Mouse (Mus musculus) gastrocnemius, adult 2 months (tissue): ENCODE results near the gene Tmem163. TPM values are rescaled to one million over a fixed set of nuclear protein-coding genes. Genes with fewer than 3 reads are reported as not detected.

Source experiments
- DNase-seq: peaks from one replicate; pipeline ENCODE4 v3.0.0; 2022
- H3K27ac ChIP-seq: fragments of 200-600 bp; 2 replicates; pipeline ENCODE4 v1.8.1; 2022; ENCODE audit warnings: mild to moderate bottlenecking
- H3K4me3 ChIP-seq: fragments of 200-600 bp; 2 replicates; pipeline ENCODE4 v1.8.1; 2022; ENCODE audit warnings: mild to moderate bottlenecking, moderate library complexity
- CTCF ChIP-seq: fragments of 200-600 bp; IDR thresholded peaks from 2 replicates; pipeline ENCODE4 v1.8.1; 2022; ENCODE audit warnings: antibody characterized with exemption, mild to moderate bottlenecking, moderate library complexity
- intact Hi-C: fragments of 180-260 bp; cut with DNase I; formaldehyde crosslinking; loops from one replicate; pipeline ENCODE4 v1.15.1; 2025
- total RNA-seq, 2 experiments: library from RNA; stranded (reverse); gene quantifications; 2 replicates each; pipeline ENCODE4 v1.2.3; 2021

The Tmem163 gene
- total RNA-seq, 2 experiments from 2014 or later, result not detected

DNA sequence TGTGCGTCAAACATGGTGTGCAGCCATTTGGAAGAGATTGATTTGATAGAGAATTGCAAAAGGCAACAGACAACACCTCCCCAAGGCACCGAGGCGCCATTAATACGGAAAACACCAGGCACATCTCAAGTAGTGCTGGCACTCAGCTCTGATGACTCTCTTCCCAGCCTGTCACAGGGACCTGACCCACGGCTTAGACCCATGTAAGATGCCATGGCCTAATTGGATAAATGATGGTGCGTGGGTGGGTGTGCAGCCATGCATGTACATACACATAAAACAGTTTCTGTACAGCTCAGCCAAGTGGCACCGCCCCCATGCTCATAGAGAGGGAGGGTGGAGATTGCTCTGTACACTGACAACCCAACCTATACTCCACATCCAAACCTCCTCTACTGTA is 102.3 kb downstream of the Tmem163 start:
- Histone ChIP-seq H3K4me3 (no peak overlapping the region), H3K27ac (no peak overlapping the region)
- no peak for TF ChIP-seq CTCF
- intact Hi-C loops, result no loop called here
- DNase-seq, result no peak

DNA sequence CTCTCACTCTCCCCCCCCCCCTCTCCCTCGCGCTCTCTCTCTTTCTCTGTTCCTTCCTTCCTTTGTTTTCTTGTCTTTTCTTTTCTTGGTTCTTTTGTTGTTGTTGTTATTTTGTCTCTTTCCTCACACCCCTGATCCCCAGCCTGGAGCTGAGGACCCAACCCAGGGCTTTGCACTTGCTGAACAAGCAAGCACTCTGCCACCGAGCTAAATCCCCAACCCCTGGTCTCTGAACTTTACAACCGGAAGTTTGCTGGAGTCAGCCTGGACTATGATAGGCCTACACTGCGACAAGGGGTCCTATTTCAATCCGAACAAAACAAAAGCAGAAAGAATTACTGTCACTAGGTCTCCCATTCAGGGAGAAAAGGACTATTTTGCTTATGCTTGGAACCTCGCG is 102.8 kb downstream of the Tmem163 start:
- Histone ChIP-seq H3K27ac (no peak overlapping the region), H3K4me3 (no peak overlapping the region)
- intact Hi-C loops, result no loop called here
- no peak for TF ChIP-seq CTCF
- DNase-seq, result no peak

DNA sequence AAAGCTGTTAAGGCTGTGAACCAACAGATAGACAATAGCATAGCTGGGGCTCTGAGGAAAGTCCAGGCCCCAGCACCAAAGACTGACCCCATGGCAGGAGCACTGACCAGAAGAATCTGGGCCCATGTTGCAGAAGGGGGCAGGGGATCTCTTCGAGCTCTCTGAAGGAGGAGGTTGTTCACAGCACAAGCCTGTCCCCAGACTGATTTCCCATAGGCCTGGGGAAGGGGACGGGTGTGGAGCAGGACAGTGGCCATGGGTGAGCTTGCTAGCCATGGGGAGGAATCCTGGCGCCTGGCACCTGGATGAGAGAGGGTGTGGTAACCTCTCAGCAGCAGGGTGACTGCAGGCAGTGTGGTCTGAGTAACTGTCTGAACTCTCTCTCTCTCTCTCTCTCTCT is 103.2 kb downstream of the Tmem163 start:
- no peak for DNase-seq
- intact Hi-C loops, result no loop called here
- no peak for TF ChIP-seq CTCF

DNA sequence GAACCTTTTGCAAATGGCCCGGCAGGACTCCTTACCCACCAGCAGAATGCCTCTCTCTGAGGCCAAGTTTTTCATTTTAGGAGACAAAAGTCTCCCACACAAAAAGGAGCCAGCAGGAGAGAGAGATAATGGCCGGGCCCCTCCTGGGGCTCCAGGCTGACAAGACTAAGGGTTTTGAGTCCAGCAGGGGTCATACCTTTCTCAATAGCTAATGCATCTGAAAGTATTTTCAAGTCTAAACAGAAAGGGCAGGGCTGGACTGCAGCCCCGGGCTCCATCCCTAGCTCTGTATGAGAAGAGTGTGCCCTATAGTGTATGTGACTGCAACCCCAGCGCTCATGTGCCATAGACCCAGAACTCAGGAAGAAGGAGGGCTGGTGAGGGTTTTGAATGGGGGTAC is 103.7 kb downstream of the Tmem163 start:
- DNase-seq, result no peak
- H3K4me3 ChIP-seq, result no peak overlapping the region
- no peak for TF ChIP-seq CTCF
- H3K27ac ChIP-seq, result no peak overlapping the region
- intact Hi-C loops, result no loop called here

More for the DNA sequence above, 103.2 kb downstream of the Tmem163 start:
- Histone ChIP-seq H3K4me3 (no peak overlapping the region), H3K27ac (no peak overlapping the region)

DNA sequence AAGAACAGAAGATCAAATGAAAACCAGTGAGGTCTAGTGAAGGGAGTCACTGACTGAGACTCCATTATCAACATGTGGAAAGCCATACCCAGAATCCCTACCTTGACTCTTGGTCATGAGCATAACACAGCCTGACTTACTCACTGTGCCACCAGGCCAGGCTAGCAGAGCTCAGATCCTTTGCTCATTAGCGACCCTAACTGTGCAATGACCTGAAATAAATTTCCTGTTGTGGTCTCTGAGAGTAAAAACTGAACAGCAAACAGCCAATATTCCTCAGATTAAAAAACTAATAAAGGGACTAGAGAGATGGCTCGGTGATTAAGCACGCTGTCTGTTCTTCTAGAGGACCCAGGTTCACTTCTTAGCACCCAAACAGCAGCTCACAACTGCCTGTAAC is 106.2 kb downstream of the Tmem163 start:
- Histone ChIP-seq H3K27ac (no peak overlapping the region), H3K4me3 (no peak overlapping the region)
- intact Hi-C loops, result no loop called here
- no peak for DNase-seq
- TF ChIP-seq CTCF, result no peak

DNA sequence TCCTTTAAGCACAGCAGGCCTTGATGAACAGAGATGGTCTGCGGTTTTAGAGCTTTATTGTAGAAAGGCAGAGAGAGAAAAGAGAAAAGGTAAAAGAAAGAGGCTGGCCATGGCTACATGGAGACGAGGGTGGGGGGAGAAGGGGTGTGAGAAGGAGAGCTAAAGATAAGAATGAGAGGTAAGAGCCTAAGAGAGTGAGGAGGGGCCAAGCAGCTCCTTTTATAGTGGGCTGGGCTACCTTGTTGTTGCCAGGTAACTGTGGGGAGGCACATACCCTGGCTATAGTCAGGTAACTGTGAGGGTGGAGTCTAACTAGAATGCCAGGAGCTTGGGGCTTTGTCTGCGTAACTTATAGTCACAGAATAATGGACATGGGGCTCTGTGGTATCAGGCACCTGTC is 110.7 kb downstream of the Tmem163 start:
- DNase-seq, result no peak
- H3K4me3 ChIP-seq, result no peak overlapping the region
- intact Hi-C loops, result no loop called here
- H3K27ac ChIP-seq, result no peak overlapping the region
- no peak for TF ChIP-seq CTCF

DNA sequence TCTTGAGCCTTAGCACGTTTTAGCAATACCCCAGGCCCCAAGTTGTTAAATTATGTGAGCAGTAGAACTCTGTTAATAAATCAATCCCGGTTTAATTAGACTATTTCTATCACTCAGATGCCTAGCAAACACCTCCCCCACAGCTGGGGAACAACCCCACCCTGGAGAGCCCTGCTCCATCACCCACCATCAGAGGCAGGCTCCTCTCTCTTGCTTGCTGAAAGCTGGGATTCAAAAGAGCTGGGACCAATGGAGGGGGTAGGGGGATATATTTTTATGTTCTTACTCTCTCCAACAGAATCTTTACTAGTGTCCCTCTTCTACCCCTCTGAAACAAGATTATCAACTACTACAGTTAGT is 122.9 kb downstream of the Tmem163 start:
- no peak for TF ChIP-seq CTCF
- intact Hi-C loops, result no loop called here
- Histone ChIP-seq H3K4me3 (no peak overlapping the region), H3K27ac (no peak overlapping the region)
- no peak for DNase-seq

DNA sequence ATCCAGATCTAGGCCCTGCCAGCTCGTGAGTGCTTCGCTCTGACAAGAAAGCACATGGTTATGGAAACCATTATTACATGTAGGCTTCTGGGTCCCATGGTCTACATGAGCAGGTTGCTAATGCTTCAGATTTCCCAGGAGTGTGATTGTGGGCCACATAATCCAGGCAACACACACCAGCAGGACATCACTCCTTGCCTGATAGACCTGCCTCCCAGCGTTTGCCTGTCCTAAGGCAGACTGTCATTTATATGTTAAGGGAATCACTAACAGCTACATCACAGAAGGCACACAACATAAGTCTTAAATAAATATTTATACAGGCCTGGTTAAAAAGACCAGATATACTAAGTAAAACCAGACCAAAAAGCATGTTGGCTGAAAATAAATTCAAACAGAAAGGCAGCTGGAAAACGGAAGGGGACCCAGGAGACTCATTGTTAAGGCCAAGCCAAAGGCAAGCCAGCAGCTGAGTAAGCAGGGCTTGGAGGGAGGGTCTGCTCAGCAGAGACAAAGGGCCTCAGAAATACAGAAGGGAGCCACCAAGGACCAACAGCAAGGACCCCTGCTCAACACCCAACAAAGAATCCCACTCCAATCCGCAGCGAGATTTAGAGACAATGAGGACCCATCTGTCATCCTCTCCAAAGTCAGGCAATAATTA is 123.4 kb downstream of the Tmem163 start:
- DNase-seq, result no peak
- Histone ChIP-seq H3K27ac (no peak overlapping the region), H3K4me3 (no peak overlapping the region)
- intact Hi-C loops, result no loop called here
- no peak for TF ChIP-seq CTCF

DNA sequence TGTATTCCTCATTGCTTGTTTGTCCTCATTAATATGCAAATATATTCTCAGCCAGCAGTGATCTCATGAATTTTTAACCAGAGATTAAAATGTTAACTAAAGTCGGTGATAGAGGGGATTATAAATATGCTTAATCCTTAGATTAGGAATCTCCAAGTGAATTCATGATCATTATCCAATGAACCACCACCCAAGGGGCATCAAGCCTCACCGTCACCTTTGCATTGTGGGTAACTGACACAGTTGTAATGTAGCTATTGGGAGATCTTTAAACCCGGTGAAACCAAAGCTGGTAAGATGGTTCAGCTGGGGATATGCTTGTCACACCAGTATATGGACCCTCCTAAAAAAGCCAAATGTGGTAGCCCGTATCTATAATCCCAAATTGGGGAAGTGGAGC is 131.3 kb downstream of the Tmem163 start:
- no peak for TF ChIP-seq CTCF
- no peak overlapping the region for H3K4me3 ChIP-seq
- H3K27ac ChIP-seq, result no peak overlapping the region
- intact Hi-C loops, result no loop called here
- no peak for DNase-seq

DNA sequence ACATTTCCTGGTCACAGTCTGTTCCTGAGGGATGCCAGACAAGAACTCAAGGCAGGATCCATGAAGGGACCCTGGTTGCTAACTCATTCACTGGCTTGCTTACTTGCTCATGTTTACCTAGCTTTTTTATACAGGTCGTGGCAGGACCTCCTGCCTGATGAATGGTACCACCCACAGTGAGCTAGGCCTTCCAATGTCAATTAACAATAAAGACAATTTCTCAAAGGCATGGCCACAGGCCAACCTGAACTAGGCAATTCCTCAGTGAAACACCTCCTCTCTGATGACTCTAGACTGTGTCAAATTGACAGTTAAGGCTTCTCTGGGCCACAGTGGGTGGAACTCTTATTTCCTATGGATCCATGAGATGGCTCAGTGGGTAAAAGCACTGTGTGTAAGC is 136.6 kb downstream of the Tmem163 start:
- no peak for DNase-seq
- no peak overlapping the region for H3K4me3 ChIP-seq
- H3K27ac ChIP-seq, result no peak overlapping the region
- intact Hi-C loops, result no loop called here
- no peak for TF ChIP-seq CTCF

DNA sequence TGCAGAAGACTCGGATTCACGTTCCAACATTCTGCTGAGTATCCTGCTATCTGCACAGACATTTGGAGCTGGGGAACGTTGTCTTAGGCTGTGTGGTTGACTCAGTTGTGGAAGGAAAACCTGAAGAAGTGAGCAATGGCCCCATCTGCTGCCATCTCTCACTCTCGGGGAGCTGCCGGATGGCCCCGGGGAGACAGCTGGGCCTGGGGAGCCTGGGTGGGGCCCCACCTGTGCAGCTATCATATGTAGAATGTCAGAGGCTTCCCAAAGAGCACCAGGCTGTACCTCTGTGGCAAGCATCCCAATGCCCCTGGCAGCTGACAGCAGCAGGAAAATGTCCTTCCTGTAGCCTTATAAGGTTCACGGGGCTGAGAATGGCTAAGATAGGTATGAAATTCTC is 137.4 kb downstream of the Tmem163 start:
- intact Hi-C loops, result no loop called here
- no peak for DNase-seq
- H3K27ac ChIP-seq, result no peak overlapping the region
- H3K4me3 ChIP-seq, result no peak overlapping the region
- no peak for TF ChIP-seq CTCF

DNA sequence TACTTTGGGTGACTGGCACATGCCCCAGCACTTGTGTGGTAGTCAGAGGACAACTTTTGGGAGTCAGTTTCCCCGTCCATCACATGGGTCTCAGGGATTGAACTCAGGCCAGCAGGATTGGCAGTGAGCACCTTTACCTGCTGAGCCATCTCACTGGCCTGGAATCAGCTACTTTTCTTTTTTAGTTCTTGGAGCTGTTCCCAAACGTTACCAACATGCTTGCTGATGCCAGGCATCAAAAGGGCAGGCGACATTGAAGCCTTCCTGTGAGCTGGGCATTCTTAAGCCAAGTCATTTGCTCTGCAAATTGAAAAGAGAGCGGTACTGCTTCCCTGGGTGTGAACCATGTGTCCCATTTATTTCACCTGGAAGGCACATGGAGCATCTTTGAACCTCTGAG is 137.8 kb downstream of the Tmem163 start:
- H3K27ac ChIP-seq, result no peak overlapping the region
- no peak for TF ChIP-seq CTCF
- intact Hi-C loops, result no loop called here
- H3K4me3 ChIP-seq, result no peak overlapping the region
- DNase-seq, result no peak

DNA sequence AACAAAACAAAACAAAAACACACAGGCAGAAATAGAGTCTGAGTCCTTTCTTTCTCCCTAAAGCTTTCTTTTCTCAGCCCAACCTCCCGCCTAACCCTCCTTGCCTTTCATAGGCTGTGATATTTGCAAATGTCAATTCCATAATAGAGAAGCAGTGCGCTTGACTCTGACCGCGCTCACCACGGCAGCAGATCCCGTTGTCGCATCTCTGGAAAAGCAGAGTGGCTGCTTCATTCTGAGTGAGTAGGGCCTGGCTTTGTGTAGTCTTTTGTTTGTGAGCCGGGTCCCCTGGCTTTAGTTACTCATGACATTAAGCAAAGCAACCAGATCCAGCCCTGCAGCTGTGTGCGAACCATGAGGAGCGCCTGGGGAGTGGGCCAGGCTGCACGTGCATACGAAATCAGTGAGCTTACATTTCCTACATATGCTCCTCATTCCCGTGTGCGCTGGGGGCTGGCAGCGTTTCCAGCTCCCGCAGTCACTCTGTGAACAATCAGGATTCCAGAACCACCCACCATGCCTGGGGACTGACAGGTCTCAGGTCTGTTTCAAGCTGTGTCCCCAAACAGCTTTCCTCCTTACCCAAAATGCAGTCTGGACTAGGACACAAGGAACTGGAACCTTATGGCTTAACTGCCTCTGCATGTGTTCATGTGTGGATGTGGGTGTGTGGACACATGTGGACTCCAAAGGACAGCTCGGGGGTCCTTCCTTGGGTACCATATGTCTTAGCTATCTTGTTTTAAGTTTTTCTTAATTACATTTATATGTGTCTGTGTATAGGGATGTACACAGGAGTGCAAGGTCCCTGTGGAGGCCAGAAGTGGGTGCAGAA is 141.9 kb downstream of the Tmem163 start:
- no peak for TF ChIP-seq CTCF
- Histone ChIP-seq H3K4me3 (0 out of 2 replicates have a peak overlapping the region, but pooled peaks have one; percentile 13), H3K27ac (no peak overlapping the region)
- DNase-seq, result no peak
- intact Hi-C loops, result no loop called here

DNA sequence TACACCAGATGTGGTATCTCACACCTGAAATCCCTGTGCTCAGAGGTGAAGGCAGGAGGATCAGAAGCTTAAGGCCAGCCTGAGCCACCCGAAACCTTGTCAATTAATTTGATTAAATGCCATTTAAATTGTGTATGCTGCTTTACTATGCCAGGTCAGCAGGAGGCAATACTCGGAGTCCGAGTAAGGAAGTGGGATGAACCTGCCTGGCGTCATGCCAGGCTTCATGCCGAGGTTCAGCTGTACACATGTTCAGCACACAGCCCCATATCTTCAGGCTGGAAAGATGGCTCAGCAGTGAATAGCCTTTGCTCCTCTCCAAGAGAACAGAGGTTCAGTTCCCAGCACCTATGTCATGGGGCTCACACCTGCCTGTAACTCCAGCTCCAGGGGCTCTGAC is 142.9 kb downstream of the Tmem163 start:
- no peak overlapping the region for H3K4me3 ChIP-seq
- no peak for TF ChIP-seq CTCF
- no peak overlapping the region for H3K27ac ChIP-seq
- DNase-seq, result no peak
- intact Hi-C loops, result no loop called here
